Mouse (Mus musculus) heart, embryonic 14.5 days (tissue): ENCODE data around the gene Rab4a. TPM values are rescaled to one million over a fixed set of nuclear protein-coding genes. Genes with fewer than 3 reads are reported as not detected.

ENCODE experiments used
- ATAC-seq: fragments of 200-750 bp; cut with Nextera tagmentation; 2 replicates; pipeline ENCODE4 v1.8.0; 2017; ENCODE audit warnings: low read depth, moderate TSS enrichment; ENCODE audit not compliant: insufficient number of reproducible peaks, insufficient read depth, low FRiP score
- H3K27ac ChIP-seq, 2 experiments: fragments of 200-500 bp in 1 of 2; fragments of 300-500 bp in 1 of 2; sonication (generic) in 1 of 2; replicated peaks in 1 of 2; 2 replicates each; pipeline ENCODE4 v1.5.1; 2012 to 2014; ENCODE audit warnings: low read depth in 2 of 2, low read length in 2 of 2, control low read depth in 1 of 2, mild to moderate bottlenecking in 1 of 2, mixed read lengths in 1 of 2; ENCODE audit not compliant: control insufficient read depth in 1 of 2, insufficient read depth in 1 of 2
- H3K27me3 ChIP-seq: fragments of 300-500 bp; sonication (generic); 2 replicates; pipeline ENCODE4 v1.6.1; 2014; ENCODE audit warnings: mild to moderate bottlenecking, low read length, control low read depth; ENCODE audit not compliant: control insufficient read depth, insufficient read depth
- H3K36me3 ChIP-seq: fragments of 300-500 bp; sonication (generic); 2 replicates; pipeline ENCODE4 v1.6.1; 2014; ENCODE audit warnings: mild to moderate bottlenecking, control low read depth, low read length, mixed read lengths; ENCODE audit not compliant: control insufficient read depth, insufficient read depth
- H3K4me1 ChIP-seq, 2 experiments: fragments of 200-500 bp in 1 of 2; fragments of 300-500 bp in 1 of 2; sonication (generic) in 1 of 2; 2 replicates each; pipeline ENCODE4 v1.6.1; 2012 to 2014; ENCODE audit warnings: low read length in 2 of 2, control low read depth in 1 of 2, mixed read lengths in 1 of 2; ENCODE audit not compliant: control insufficient read depth in 2 of 2, insufficient read depth in 2 of 2
- H3K4me2 ChIP-seq: fragments of 300-500 bp; sonication (generic); 2 replicates; pipeline ENCODE4 v1.6.1; 2014; ENCODE audit warnings: mild to moderate bottlenecking, low read length
- H3K4me3 ChIP-seq, 2 experiments: fragments of 200-500 bp in 1 of 2; fragments of 300-500 bp in 1 of 2; sonication (generic) in 1 of 2; 2 replicates each; pipeline ENCODE4 v1.5.1; 2012 to 2014; ENCODE audit warnings: low read length in 2 of 2, mild to moderate bottlenecking in 2 of 2, control low read depth in 1 of 2, low read depth in 1 of 2, moderate library complexity in 1 of 2; ENCODE audit not compliant: control insufficient read depth in 1 of 2, insufficient read depth in 1 of 2
- H3K9ac ChIP-seq: fragments of 300-500 bp; sonication (generic); 2 replicates; pipeline ENCODE4 v1.6.1; 2014; ENCODE audit warnings: mild to moderate bottlenecking, low read length
- H3K9me3 ChIP-seq: fragments of 300-500 bp; sonication (generic); 2 replicates; pipeline ENCODE4 v1.6.1; 2016; ENCODE audit warnings: low read length, control low read depth; ENCODE audit not compliant: control insufficient read depth
- WGBS: fragments of 180-500 bp; shearing (Covaris S2); extraction: QIAGEN DNeasy Blood & Tissue Kit; methylation state at CpG from one replicate; pipeline ENCODE4 v1.1.7; 2014; 5-methylcytosine and 5-hydroxymethylcytosine counted together
- polyA plus RNA-seq: library from polyadenylated mRNA; unstranded; fragments of >200 nt; fragmentation: Nextera tagmentation; extraction: Ambion mirVana; gene quantifications from 2 replicates; pipeline ENCODE4 v1.2.1, GENCODE M21; 2014

The Rab4a gene
- polyA plus RNA-seq, 1 experiment from 2014 or later: 34.7 TPM

DNA sequence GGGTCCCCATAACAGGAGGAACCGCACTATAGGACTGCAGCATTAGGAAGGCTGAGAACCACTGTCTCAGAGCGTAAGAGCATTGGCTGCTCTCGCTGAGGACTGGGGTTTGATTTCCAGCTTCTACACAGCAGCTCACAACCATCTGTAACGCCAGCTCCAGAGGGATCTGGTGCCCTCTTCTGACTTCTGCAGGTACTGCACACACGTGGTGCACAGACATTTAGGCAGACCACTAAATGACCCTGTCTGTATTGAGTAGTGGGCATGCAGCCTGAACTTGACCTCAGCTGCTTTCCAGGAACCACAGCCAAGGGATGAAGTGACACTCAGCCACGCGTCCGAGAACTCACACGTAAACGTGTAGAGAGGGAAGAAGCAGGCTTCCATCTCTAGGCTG lies 17.3 kb downstream of the Rab4a start:
- no peak for ATAC-seq
- Histone ChIP-seq H3K27ac (no peak overlapping the region), H3K27me3 (no peaks in the 10 kb centered on the region), H3K4me2 (no peak overlapping the region), H3K4me3 (no peak overlapping the region), H3K9ac (no peak overlapping the region), H3K4me1 (no peaks in the 10 kb centered on the region), H3K36me3 (peaks cover 43% of the 10 kb centered on the region), H3K9me3 (peaks cover 4% of the 10 kb centered on the region; the same call in 1 of the 2 replicates)
- WGBS: 94% methylated on average over 10 of the region's 10 CpGs

DNA sequence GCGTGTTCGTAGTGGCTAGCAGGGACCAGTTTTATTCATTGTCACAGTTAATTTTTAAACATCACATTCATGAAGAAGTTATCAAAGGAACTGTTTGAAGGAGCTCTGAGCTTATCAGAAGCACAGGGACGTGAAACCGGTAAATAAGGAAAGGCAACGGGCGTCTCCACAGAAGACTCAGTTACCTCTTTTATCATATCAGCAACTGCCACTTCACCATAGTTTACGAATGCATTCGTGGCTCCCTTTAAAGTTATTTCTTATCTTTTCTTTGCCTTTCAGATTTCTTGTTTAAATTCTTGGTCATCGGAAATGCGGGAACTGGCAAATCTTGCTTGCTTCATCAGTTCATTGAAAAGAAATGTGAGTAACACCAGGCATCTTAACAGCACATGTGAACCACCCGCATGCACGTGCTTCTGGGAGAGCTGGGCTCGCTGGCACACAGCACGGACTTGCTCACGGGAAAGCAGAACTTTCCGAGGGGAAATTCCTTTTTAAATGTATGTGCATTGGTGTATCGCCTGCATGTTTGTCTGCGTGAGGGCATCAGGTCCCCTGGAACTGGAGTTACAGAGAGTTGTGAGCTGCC lies 17.8 kb downstream of the Rab4a start:
- Histone ChIP-seq H3K27ac (no peak overlapping the region), H3K4me3 (no peak overlapping the region), H3K4me1 (no peaks in the 10 kb centered on the region), H3K36me3 (peaks cover 48% of the 10 kb centered on the region), H3K9me3 (peaks cover 4% of the 10 kb centered on the region; the same call in 1 of the 2 replicates), H3K27me3 (no peaks in the 10 kb centered on the region), H3K4me2 (no peak overlapping the region), H3K9ac (no peak overlapping the region)
- no peak for ATAC-seq
- WGBS: 71% methylated on average over 18 of the region's 18 CpGs

GRCm38 (mm10) chr8:123826001-123826400 lies 20.2 kb downstream of the Rab4a start:
- no peaks in the 10 kb centered on the region for H3K4me1 ChIP-seq
- H3K9me3 ChIP-seq: peaks cover 4% of the 10 kb centered on the region; the same call in 1 of the 2 replicates
- WGBS: 66% methylated on average over 9 of the region's 9 CpGs
- no peak for ATAC-seq
- H3K27me3 ChIP-seq: no peaks in the 10 kb centered on the region
- H3K4me2 ChIP-seq: no peak overlapping the region
- no peak overlapping the region for H3K4me3 ChIP-seq
- H3K27ac ChIP-seq: no peak overlapping the region
- H3K9ac ChIP-seq: no peak overlapping the region
- peaks cover 72% of the 10 kb centered on the region for H3K36me3 ChIP-seq

GRCm38 (mm10) chr8:123826758-123827157 lies 21.0 kb downstream of the Rab4a start:
- no peak for ATAC-seq

DNA sequence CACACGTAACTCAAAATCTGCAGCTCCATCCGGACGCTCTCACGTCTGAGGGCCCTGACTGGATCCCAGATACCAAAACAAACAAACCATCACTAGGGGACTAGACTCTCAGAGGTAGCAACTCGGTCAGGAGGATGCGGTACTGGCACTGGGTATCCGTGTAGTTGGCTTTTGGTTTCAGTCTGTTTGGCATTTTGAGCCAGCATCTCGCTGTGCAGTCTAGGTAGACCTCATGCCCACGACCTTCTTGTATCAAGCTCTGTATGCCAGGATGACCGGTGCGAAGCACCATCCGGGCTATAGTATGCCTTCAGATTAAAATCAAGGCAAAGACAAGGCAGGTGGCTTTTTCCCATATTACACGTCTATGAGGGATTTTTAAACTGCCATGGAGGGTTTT lies 21.7 kb downstream of the Rab4a start:
- Histone ChIP-seq H3K9ac (no peak overlapping the region), H3K4me1 (no peaks in the 10 kb centered on the region), H3K4me3 (no peak overlapping the region), H3K27me3 (no peaks in the 10 kb centered on the region), H3K27ac (no peak overlapping the region), H3K4me2 (no peak overlapping the region), H3K9me3 (peaks cover 4% of the 10 kb centered on the region; the same call in 1 of the 2 replicates), H3K36me3 (peaks cover 82% of the 10 kb centered on the region)
- 87% methylated on average over 13 of the region's 13 CpGs for WGBS
- ATAC-seq: no peak

More at GRCm38 (mm10) chr8:123826758-123827157, 21.0 kb downstream of the Rab4a start:
- Histone ChIP-seq H3K27me3 (no peaks in the 10 kb centered on the region), H3K4me1 (no peaks in the 10 kb centered on the region), H3K27ac (no peak overlapping the region), H3K4me2 (no peak overlapping the region), H3K36me3 (peaks cover 75% of the 10 kb centered on the region), H3K9me3 (peaks cover 4% of the 10 kb centered on the region; the same call in 1 of the 2 replicates), H3K9ac (no peak overlapping the region), H3K4me3 (no peak overlapping the region)
- WGBS: 87% methylated on average over 7 of the region's 7 CpGs

DNA sequence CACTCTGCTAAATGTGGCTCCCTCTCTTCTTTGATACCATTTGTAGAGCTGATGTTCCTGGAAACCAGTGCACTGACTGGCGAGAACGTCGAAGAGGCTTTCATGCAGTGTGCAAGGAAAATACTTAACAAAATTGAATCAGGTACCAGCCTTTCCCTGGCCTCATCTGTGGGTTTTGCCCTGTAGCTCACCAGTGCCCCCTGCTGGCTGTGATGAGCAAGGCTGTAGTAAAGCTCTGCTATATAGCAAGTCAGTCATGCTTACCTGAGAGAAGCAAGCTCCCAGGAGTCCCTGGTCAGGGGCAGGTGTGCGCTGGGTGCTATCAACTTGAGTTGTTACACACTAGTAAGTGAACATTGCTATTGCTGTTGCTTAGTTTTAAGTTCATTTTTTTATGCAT lies 27.0 kb downstream of the Rab4a start:
- no peaks in the 10 kb centered on the region for H3K27me3 ChIP-seq
- 96% methylated on average over 4 of the region's 4 CpGs for WGBS
- no peak overlapping the region for H3K4me3 ChIP-seq
- no peak overlapping the region for H3K4me2 ChIP-seq
- peaks cover 86% of the 10 kb centered on the region for H3K36me3 ChIP-seq
- H3K4me1 ChIP-seq: no peaks in the 10 kb centered on the region
- H3K9me3 ChIP-seq: no peaks in the 10 kb centered on the region
- H3K9ac ChIP-seq: no peak overlapping the region
- H3K27ac ChIP-seq: no peak overlapping the region
- no peak for ATAC-seq

DNA sequence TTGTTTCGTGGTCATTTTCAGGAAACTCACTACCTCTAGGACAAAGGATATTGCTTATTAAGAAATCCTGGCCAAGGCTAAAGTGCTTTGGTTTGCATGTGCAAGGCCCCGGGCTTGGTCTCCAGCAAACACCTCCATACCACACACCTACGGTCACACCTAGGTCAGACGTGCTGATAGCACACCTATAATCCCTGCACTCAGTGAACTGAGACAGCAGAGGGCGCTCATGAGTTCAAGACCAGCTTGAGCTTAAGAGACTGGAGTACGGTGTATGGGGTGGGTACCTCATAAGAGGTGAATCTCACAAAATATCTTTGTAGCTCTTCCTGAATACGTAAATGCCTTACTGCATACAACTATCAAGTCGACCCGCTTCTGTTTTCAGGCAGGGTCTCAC lies 29.7 kb downstream of the Rab4a start:
- ATAC-seq: no peak
- H3K4me2 ChIP-seq: no peak overlapping the region
- H3K4me3 ChIP-seq: no peak overlapping the region
- H3K27ac ChIP-seq: no peak overlapping the region
- no peaks in the 10 kb centered on the region for H3K9me3 ChIP-seq
- no peaks in the 10 kb centered on the region for H3K27me3 ChIP-seq
- 50% methylated on average over 9 of the region's 9 CpGs for WGBS
- peaks cover 59% of the 10 kb centered on the region for H3K36me3 ChIP-seq
- H3K4me1 ChIP-seq: no peaks in the 10 kb centered on the region
- H3K9ac ChIP-seq: no peak overlapping the region

- peaks cover 51% of the 10 kb centered on the region for H3K36me3 ChIP-seq
- no peak overlapping the region for H3K4me2 ChIP-seq
- no peak overlapping the region for H3K4me3 ChIP-seq
- no peak overlapping the region for H3K27ac ChIP-seq
- 85% methylated on average over 6 of the region's 6 CpGs for WGBS
- no peaks in the 10 kb centered on the region for H3K9me3 ChIP-seq
- H3K9ac ChIP-seq: no peak overlapping the region
- H3K27me3 ChIP-seq: no peaks in the 10 kb centered on the region
- H3K4me1 ChIP-seq: no peaks in the 10 kb centered on the region
- no peak for ATAC-seq
Observed at GRCm38 (mm10) chr8:123836354-123836753, 30.6 kb downstream of the Rab4a start.
